Mouse (Mus musculus): ENCODE measurements around the gene Dock6. TPM values are rescaled to one million over a fixed set of nuclear protein-coding genes. Genes with fewer than 3 reads are reported as not detected.

Dock6 gene
- 153 and 172 TPM in 2 replicates for polyA plus RNA-seq (2012; rRNA removed; ENCODE audit: low replicate concordance)

DNA sequence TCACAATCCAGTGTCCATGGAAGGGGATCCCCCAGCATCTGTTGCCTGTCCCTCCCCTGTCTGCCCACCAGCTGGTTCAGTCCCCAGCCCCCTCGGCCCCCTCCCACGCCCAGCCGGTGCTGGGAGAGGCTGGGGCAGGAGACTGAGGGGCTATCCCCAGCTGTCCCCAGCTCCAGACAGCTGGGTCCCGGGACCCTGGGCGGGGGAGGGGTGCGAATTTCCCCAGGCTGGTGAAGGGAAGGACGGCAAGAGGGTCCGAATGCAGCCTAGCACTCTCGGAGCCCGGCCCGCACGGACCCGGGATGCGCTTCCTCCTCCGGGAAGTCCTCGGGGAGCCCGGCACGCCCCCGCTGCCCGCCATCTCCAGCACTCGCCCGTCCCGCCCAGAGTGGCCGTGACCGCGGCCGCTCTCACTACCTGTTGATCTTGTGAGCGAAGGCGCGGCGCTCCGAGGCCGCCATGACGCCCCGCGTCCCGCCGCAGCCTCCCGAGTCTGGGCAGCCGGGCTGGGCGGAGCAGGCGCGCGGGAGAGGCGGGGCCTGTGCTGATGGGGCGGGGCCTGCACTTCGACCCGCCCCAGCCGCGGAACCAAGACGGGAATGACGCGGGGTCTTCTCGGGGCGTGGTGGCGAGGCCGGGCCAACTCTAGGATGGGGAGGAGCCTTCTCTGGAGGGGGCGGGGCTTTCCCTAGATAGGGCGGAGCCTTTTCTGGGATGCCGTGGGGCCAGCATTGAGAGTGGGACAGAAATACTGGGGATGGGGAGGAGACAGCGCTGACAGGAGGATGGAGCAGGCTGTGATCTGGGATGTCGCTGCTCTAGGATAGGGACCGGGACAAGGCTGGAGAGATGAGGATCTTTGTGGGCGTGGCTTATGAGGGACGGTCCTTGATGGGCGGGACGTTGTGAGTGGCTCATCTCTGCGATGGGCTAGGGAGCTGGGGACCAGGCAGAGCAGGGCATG lies at the start of gene Dock6:
Gene Dock6, minus strand, starts transcription at position 508 of the 964 bp plus-strand sequence.

GRCm38 (mm10) chr9:21835258-21835912 lies 17.1 kb downstream of the Dock6 start, which contains the start of gene Angptl8:
TSS of gene Angptl8 (plus strand) at chr9:21835510.

DNA sequence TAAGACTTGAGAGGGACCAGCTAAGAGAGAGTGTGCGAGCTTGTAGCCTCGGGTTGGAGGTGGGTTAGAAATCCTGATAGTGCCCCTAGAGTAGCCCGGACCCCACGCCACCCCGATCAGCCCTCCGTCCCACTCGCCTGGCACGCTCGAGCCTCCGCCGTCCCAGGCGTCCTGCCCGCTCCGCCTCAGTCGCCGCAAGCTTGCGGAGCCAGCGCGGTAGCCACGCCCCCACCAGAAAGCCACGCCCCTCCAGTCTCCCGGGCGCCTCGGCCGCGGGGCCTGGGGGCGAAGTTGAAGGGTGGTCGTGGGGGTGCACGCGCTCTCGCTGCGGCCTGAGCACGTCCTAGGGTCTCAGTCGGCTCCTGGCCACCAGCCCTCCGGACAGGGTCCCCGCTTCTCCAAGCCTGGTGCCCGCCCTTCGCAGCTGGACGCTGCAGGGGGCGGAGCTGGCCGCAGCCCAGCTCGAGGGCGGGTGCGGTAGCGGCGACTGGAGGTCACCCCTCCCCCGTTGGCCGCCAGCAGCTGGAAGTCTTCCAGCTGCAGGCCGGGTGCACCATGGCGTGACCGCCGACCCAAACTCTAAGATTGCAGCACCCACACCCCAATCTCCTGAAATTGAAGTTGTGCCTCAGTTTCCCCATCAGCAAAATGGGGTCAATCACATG lies 54.0 kb downstream of the Dock6 start, which contains the start of gene Kank2:
Gene Kank2, minus strand, starts transcription at position 400 of the 665 bp plus-strand sequence.

GRCm38 (mm10) chr9:21760155-21761088 lies 92.0 kb downstream of the Dock6 start, which contains the start of gene Spc24:
TSS of gene Spc24 (minus strand) at chr9:21760303.

Other genes with a start within 250 kb of the Dock6 start
- gene Smarca4, start 236.5 kb downstream of the Dock6 start, polyA plus RNA-seq (2012; rRNA removed; ENCODE audit: low replicate concordance): 33.4 and 57.3 TPM in 2 replicates
- 38.0 and 38.8 TPM in 2 replicates for gene Ldlr, start 129.2 kb downstream of the Dock6 start, polyA plus RNA-seq (2012; rRNA removed; ENCODE audit: low replicate concordance)
- 1.4 and 12.8 TPM in 2 replicates for gene Spc24, start 92.3 kb downstream of the Dock6 start, polyA plus RNA-seq (2012; rRNA removed; ENCODE audit: low replicate concordance)
- 57.7 and 93.8 TPM in 2 replicates for gene Kank2, start 53.9 kb downstream of the Dock6 start, polyA plus RNA-seq (2012; rRNA removed; ENCODE audit: low replicate concordance)
- gene Angptl8, start 17.1 kb downstream of the Dock6 start, polyA plus RNA-seq (2012; rRNA removed; ENCODE audit: low replicate concordance): 88.4 and 128 TPM in 2 replicates
- 104 and 231 TPM in 2 replicates for gene Rab3d, start 65.6 kb upstream of the Dock6 start, polyA plus RNA-seq (2012; rRNA removed; ENCODE audit: low replicate concordance)
- 10.3 and 13.2 TPM in 2 replicates for gene Ccdc159, start 74.8 kb upstream of the Dock6 start, polyA plus RNA-seq (2012; rRNA removed; ENCODE audit: low replicate concordance)
- 156 and 380 TPM in 2 replicates for gene Tmem205, start 74.9 kb upstream of the Dock6 start, polyA plus RNA-seq (2012; rRNA removed; ENCODE audit: low replicate concordance)
- 15.4 and 26.3 TPM in 2 replicates for gene Plppr2, start 84.4 kb upstream of the Dock6 start, polyA plus RNA-seq (2012; rRNA removed; ENCODE audit: low replicate concordance)
- 7.3 and 11.5 TPM in 2 replicates for gene Swsap1, start 103.1 kb upstream of the Dock6 start, polyA plus RNA-seq (2012; rRNA removed; ENCODE audit: low replicate concordance)
- 7.3 and 23.8 TPM in 2 replicates for gene Epor, start 110.9 kb upstream of the Dock6 start, polyA plus RNA-seq (2012; rRNA removed; ENCODE audit: low replicate concordance)
- gene Rgl3, start 136.8 kb upstream of the Dock6 start, polyA plus RNA-seq (2012; rRNA removed; ENCODE audit: low replicate concordance): 16.3 and 35.2 TPM in 2 replicates
- gene Ccdc151, start 150.0 kb upstream of the Dock6 start, polyA plus RNA-seq (2012; rRNA removed; ENCODE audit: low replicate concordance): 0.07 and 0.19 TPM in 2 replicates
- gene Prkcsh, start 150.2 kb upstream of the Dock6 start, polyA plus RNA-seq (2012; rRNA removed; ENCODE audit: low replicate concordance): 71.3 and 86.6 TPM in 2 replicates
- gene Elavl3, start 199.4 kb upstream of the Dock6 start, polyA plus RNA-seq (2012; rRNA removed; ENCODE audit: low replicate concordance): 0.22 and 0.56 TPM in 2 replicates
- not detected in 2 replicates for gene Gm49318, start 218.6 kb upstream of the Dock6 start, polyA plus RNA-seq (2012; rRNA removed; ENCODE audit: low replicate concordance)
- gene Zfp653, start 218.7 kb upstream of the Dock6 start, polyA plus RNA-seq (2012; rRNA removed; ENCODE audit: low replicate concordance): 14.6 and 26.8 TPM in 2 replicates
- gene Ecsit, start 232.8 kb upstream of the Dock6 start, polyA plus RNA-seq (2012; rRNA removed; ENCODE audit: low replicate concordance): 56.9 and 69.5 TPM in 2 replicates
- gene Cnn1, start 246.6 kb upstream of the Dock6 start, polyA plus RNA-seq (2012; rRNA removed; ENCODE audit: low replicate concordance): 19.0 and 388 TPM in 2 replicates